Mouse (Mus musculus) CH12.LX (cell line): Measurements from ENCODE around the gene Ssb.

Experiments used
- CHD1 ChIP-seq: IDR thresholded peaks from 2 replicates; pipeline ENCODE4 v1.6.1; 2012; ENCODE audit warnings: low read depth, low read length, improper control_type of control experiment, inconsistent platforms
- CTCF ChIP-seq, 2 experiments: IDR thresholded peaks in 1 of 2; conservative IDR thresholded peaks in 1 of 2; 2 replicates each; pipeline ENCODE4 v1.5.1; 2011 to 2012; ENCODE audit warnings: low read depth in 2 of 2, low read length in 2 of 2, improper control_type of control experiment in 1 of 2, inconsistent platforms in 1 of 2, mild to moderate bottlenecking in 1 of 2, moderate library complexity in 1 of 2
- ELF1 ChIP-seq: IDR thresholded peaks from 2 replicates; pipeline ENCODE4 v1.6.1; 2014; ENCODE audit warnings: low read depth, mild to moderate bottlenecking, inconsistent platforms, low read length, improper control_type of control experiment
- EP300 ChIP-seq: IDR thresholded peaks from 2 replicates; pipeline ENCODE4 v1.6.1; 2011; ENCODE audit warnings: low read length, improper control_type of control experiment
- MAX ChIP-seq: IDR thresholded peaks from 2 replicates; pipeline ENCODE4 v1.6.1; 2011; ENCODE audit warnings: low read length, improper control_type of control experiment
- MXI1 ChIP-seq: IDR thresholded peaks from 2 replicates; pipeline ENCODE4 v1.6.1; 2011; ENCODE audit warnings: mild to moderate bottlenecking, low read depth, low read length, improper control_type of control experiment
- NRF1 ChIP-seq: IDR thresholded peaks from 2 replicates; pipeline ENCODE4 v1.6.1; 2014; ENCODE audit warnings: low read depth, mild to moderate bottlenecking, inconsistent platforms, low read length, improper control_type of control experiment, moderate library complexity
- TBP ChIP-seq: conservative IDR thresholded peaks from 2 replicates; pipeline ENCODE4 v1.6.1; 2011; ENCODE audit warnings: low read depth, low read length, improper control_type of control experiment
- USF1 ChIP-seq: IDR thresholded peaks from 2 replicates; pipeline ENCODE4 v1.6.1; 2014; ENCODE audit warnings: low read depth, mild to moderate bottlenecking, inconsistent platforms, low read length, improper control_type of control experiment
- ZKSCAN1 ChIP-seq: IDR thresholded peaks from 2 replicates; pipeline ENCODE4 v1.6.1; 2012; ENCODE audit warnings: low read depth, inconsistent platforms, low read length, improper control_type of control experiment, borderline replicate concordance

DNA sequence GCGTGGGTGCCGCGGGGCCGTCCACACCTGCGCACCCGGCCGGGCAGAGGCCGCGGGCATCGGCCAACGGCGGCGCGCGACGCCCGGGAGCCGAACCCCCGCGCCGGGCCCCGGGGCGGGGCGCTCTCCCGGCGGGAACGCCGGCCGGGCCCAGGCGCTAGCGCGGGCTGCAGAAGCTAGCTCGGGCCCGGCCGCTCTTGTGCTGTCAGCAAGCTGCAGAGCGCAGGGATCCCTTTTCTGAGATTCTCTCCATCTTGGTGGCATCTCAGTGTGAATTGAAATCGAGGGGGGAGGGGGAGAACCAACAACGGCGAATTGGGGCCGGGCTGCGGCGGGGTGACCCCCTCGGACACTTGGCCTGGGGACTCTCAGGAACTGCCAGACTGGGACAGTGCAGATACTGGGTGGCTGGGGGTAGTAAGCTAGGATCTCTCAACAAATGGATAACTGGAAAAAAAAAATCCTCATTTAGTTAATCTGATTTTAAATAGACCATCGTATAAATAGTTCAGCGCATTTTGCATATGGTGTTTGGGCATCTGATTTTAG lies 38.2 kb upstream of the Ssb start:
- TF ChIP-seq ELF1, result no peak
- no peak for TF ChIP-seq MXI1
- no peak for TF ChIP-seq NRF1
- no peak for TF ChIP-seq USF1
- no peak for TF ChIP-seq TBP
- TF ChIP-seq CTCF (conservative IDR thresholded peaks at IDR 0.05 in 1 of 2, IDR thresholded peaks at IDR 0.05 in 1 of 2; ENCODE audit: low read depth in 2 of 2, low read length in 2 of 2), result no peak
- no peak for TF ChIP-seq ZKSCAN1
- TF ChIP-seq MAX, result no peak
- no peak for TF ChIP-seq CHD1
- no peak for TF ChIP-seq EP300
